Mouse (Mus musculus): ENCODE results near the gene Prr13. TPM values are rescaled to one million over a fixed set of nuclear protein-coding genes. Genes with fewer than 3 reads are reported as not detected.

Gene Prr13
- total and polyA plus RNA-seq, 3 experiments: 17.3 to 73.3 TPM; not detected in 1

DNA sequence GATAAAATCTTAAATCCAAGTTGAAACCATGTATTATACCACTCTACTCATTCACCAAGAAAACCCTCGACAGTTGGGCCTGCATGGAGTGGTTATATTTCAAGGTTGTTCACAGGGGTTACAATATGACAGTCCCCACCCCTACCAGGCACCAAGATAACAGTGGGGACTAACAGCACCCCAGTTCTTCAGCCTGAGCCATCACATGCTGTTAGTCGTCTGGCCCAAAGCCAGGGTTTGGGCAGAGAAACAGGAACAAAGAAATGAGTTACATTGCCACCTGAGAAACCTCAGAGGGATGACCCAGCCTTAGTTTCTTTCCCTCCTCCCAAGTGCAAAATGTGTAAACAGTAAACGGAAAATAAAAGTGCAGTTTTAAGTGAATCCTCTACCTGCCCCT, 40.5 kb downstream of the Prr13 start (continued):
- TF ChIP-seq MYB (IDR thresholded peaks at IDR 0.05; ENCODE audit: low read depth, low read length) (no peak; the same call in 1 of the 2 replicates), ZMIZ1 (IDR thresholded peaks at IDR 0.05; ENCODE audit: low read depth, low read length) (peak; percentile 57; the same call in 1 of the 2 replicates)

DNA sequence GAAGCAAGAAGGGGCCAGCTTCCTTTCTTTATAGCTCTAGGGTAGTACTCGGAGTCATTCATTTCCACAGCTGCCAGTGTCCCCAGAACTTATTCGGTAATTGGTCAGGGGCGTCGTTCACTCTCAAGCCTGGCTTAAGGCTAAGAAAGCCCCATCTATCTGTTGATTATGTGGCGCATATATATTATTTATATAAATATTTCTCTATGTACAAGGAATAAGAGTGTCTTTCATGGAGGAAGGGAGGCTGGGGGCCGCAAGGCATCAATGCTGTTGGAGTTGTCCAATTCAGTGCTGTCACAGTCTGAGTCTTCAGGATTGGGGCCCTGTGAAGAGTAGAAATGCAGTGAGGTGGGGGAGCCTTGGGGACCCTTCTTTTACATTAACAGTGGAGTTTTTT, 41.0 kb downstream of the Prr13 start:
- Histone ChIP-seq H3K27me3 (ENCODE audit: control insufficient read depth in 1 of 2, insufficient read depth in 2 of 2, low read length in 2 of 2) (no peaks in the 10 kb centered on the region), H3K9me3 (replicated peaks; ENCODE audit: insufficient read depth, low read length) (no peaks in the 10 kb centered on the region), H3K27ac (ENCODE audit: control insufficient read depth, low read depth, low read length) (peak overlapping the region; percentile 45), H3K36me3 (ENCODE audit: control insufficient read depth in 1 of 2, insufficient read depth in 2 of 2, low read length in 2 of 2) (peaks cover 41 to 57% of the 10 kb centered on the region in 2 experiments), H3K4me1 (ENCODE audit: control insufficient read depth in 1 of 2, insufficient read depth in 2 of 2, low read length in 2 of 2) (peaks cover 8 to 23% of the 10 kb centered on the region in 2 experiments; a peak in 3 of 4 replicates), H3K9ac (ENCODE audit: control insufficient read depth, low read depth, low read length, poor library complexity, severe bottlenecking) (no peak overlapping the region), H3K4me3 (ENCODE audit: control insufficient read depth in 1 of 2, insufficient read depth in 1 of 2, low read depth in 2 of 2, low read length in 2 of 2) (no peak overlapping the region), H3K79me2 (ENCODE audit: control insufficient read depth, insufficient read depth, low read length, poor library complexity) (peaks cover 5% of the 10 kb centered on the region; the same call in 1 of the 2 replicates)
- DNase-seq (ENCODE audit: low read depth, low spot score): no peak
- TF ChIP-seq POLR2AphosphoS5 (IDR thresholded peaks at IDR 0.05; ENCODE audit: borderline replicate concordance, low read depth, low read length) (no peak), SIN3A (IDR thresholded peaks at IDR 0.05; ENCODE audit: low read length) (no peak), MYC (IDR thresholded peaks at IDR 0.05; ENCODE audit: low read depth, low read length) (no peak), MXI1 (IDR thresholded peaks at IDR 0.05; ENCODE audit: low read depth, low read length) (no peak), KAT2A (conservative IDR thresholded peaks at IDR 0.05; ENCODE audit: low read depth, low read length) (no peak), MYB (IDR thresholded peaks at IDR 0.05; ENCODE audit: low read depth, low read length) (no peak), ZC3H11A (IDR thresholded peaks at IDR 0.05; ENCODE audit: low read depth, low read length) (no peak), CHD2 (IDR thresholded peaks at IDR 0.05; ENCODE audit: low read length) (no peak), POLR2A (IDR thresholded peaks at IDR 0.05; ENCODE audit: control insufficient read depth in 1 of 2, insufficient read depth in 1 of 2, low read depth in 1 of 2, low read length in 2 of 2, poor library complexity in 1 of 2) (no peak), E2F4 (IDR thresholded peaks at IDR 0.05; ENCODE audit: borderline replicate concordance, low read depth, low read length) (no peak), MAZ (IDR thresholded peaks at IDR 0.05; ENCODE audit: low read depth, low read length) (no peak; the same call in 1 of the 2 replicates), TBP (IDR thresholded peaks at IDR 0.05; ENCODE audit: low read depth, low read length) (no peak), MAFK (IDR thresholded peaks at IDR 0.05; ENCODE audit: borderline replicate concordance, low read depth, low read length) (no peak), ELF1 (IDR thresholded peaks at IDR 0.05; ENCODE audit: low read depth, low read length) (no peak), RCOR1 (IDR thresholded peaks at IDR 0.05; ENCODE audit: low read depth, low read length) (no peak), ZMIZ1 (IDR thresholded peaks at IDR 0.05; ENCODE audit: low read depth, low read length) (no peak), POLR2AphosphoS2 (IDR thresholded peaks at IDR 0.05; ENCODE audit: low read length) (no peak)

DNA sequence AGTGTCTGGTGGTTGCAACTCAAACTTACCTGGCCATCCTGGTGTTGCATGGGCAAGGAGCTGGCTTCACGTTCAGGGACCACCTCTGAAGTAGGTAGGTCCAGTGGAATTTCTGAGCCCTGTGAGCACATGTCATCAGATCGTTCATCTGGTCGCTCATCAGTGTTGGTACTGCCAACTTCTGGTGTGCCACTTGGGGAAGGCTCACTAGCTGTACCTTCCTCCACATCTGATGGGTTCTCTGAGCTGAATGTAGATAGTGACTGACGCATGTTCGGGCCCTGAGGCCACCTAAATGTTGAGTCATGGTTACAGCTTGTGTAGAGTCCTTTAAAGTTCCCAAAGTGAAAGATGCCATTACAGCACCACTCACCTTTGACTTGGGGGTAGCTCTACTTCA, 41.7 kb downstream of the Prr13 start:
- no peaks in the 10 kb centered on the region for H3K9me3 ChIP-seq (replicated peaks; ENCODE audit: insufficient read depth, low read length)
- DNase-seq (ENCODE audit: low read depth, low spot score): no peak

More for the DNA sequence above, 41.7 kb downstream of the Prr13 start:
- Histone ChIP-seq H3K4me1 (ENCODE audit: control insufficient read depth in 1 of 2, insufficient read depth in 2 of 2, low read length in 2 of 2) (peaks cover 14 to 23% of the 10 kb centered on the region in 2 experiments; a peak in 3 of 4 replicates), H3K79me2 (ENCODE audit: control insufficient read depth, insufficient read depth, low read length, poor library complexity) (peaks cover 2% of the 10 kb centered on the region; the same call in 1 of the 2 replicates), H3K9ac (ENCODE audit: control insufficient read depth, low read depth, low read length, poor library complexity, severe bottlenecking) (no peak overlapping the region), H3K4me3 (ENCODE audit: control insufficient read depth in 1 of 2, insufficient read depth in 1 of 2, low read depth in 2 of 2, low read length in 2 of 2) (no peak overlapping the region), H3K27me3 (ENCODE audit: control insufficient read depth in 1 of 2, insufficient read depth in 2 of 2, low read length in 2 of 2) (no peaks in the 10 kb centered on the region), H3K36me3 (ENCODE audit: control insufficient read depth in 1 of 2, insufficient read depth in 2 of 2, low read length in 2 of 2) (peaks cover 44 to 53% of the 10 kb centered on the region in 2 experiments), H3K27ac (ENCODE audit: control insufficient read depth, low read depth, low read length) (no peak overlapping the region)
- TF ChIP-seq TBP (IDR thresholded peaks at IDR 0.05; ENCODE audit: low read depth, low read length) (no peak), MYC (IDR thresholded peaks at IDR 0.05; ENCODE audit: low read depth, low read length) (0 out of 2 replicates have a peak, but pooled peaks have one; percentile 17), HCFC1 (IDR thresholded peaks at IDR 0.05; ENCODE audit: low read depth, low read length) (no peak), ZKSCAN1 (IDR thresholded peaks at IDR 0.05; ENCODE audit: low read depth, low read length) (no peak), POLR2AphosphoS2 (IDR thresholded peaks at IDR 0.05; ENCODE audit: low read length) (0 out of 2 replicates have a peak, but pooled peaks have one; percentile 13), MEF2A (IDR thresholded peaks at IDR 0.05; ENCODE audit: extremely low read depth, insufficient replicate concordance, low read depth, low read length, poor library complexity, severe bottlenecking) (no peak)

Data from MEL (cell line).